Mouse (Mus musculus) limb, embryonic 14.5 days (tissue): ENCODE measurements at regions not wholly inside any gene's neighbourhood (a gene's known extent, or its start where the extent isn't known, plus 50 kb on each side); places are given as distances from the start of the nearest gene placed in this dataset.

ENCODE experiments used
- ATAC-seq: fragments of 200-750 bp; cut with Nextera tagmentation; 2 replicates; pipeline ENCODE4 v1.8.0; 2017; ENCODE audit warnings: low read depth, moderate number of reproducible peaks, moderate TSS enrichment; ENCODE audit not compliant: low FRiP score
- DNase-seq: peaks from one replicate; pipeline ENCODE4 v3.0.0-alpha.2; 2015; ENCODE audit warnings: low spot score
- H3K27ac ChIP-seq: fragments of 300-500 bp; sonication (generic); replicated peaks from 2 replicates; pipeline ENCODE4 v1.5.1; 2014; ENCODE audit warnings: low read depth, mild to moderate bottlenecking, low read length, moderate library complexity, mixed read lengths
- H3K27me3 ChIP-seq: fragments of 300-500 bp; sonication (generic); 2 replicates; pipeline ENCODE4 v1.6.1; 2014; ENCODE audit warnings: low read length, mixed read lengths; ENCODE audit not compliant: control insufficient read depth, insufficient read depth
- H3K36me3 ChIP-seq: fragments of 300-500 bp; sonication (generic); 2 replicates; pipeline ENCODE4 v1.6.1; 2014; ENCODE audit warnings: mild to moderate bottlenecking, low read length, moderate library complexity, mixed read lengths; ENCODE audit not compliant: control insufficient read depth, insufficient read depth
- H3K4me1 ChIP-seq: fragments of 300-500 bp; sonication (generic); 2 replicates; pipeline ENCODE4 v1.6.1; 2014; ENCODE audit warnings: antibody characterized with exemption, low read length, mixed read lengths; ENCODE audit not compliant: control insufficient read depth, insufficient read depth
- H3K4me2 ChIP-seq: fragments of 300-500 bp; sonication (generic); replicated peaks from 2 replicates; pipeline ENCODE4 v1.6.1; 2014; ENCODE audit warnings: low read depth, mild to moderate bottlenecking, low read length, moderate library complexity; ENCODE audit not compliant: severe bottlenecking
- H3K4me3 ChIP-seq: fragments of 300-500 bp; sonication (generic); replicated peaks from 2 replicates; pipeline ENCODE4 v1.5.1; 2014; ENCODE audit warnings: low read length
- H3K9ac ChIP-seq: fragments of 300-500 bp; sonication (generic); 2 replicates; pipeline ENCODE4 v1.6.1; 2014; ENCODE audit warnings: mild to moderate bottlenecking, low read depth, low read length, moderate library complexity; ENCODE audit not compliant: severe bottlenecking
- H3K9me3 ChIP-seq: fragments of 300-500 bp; sonication (generic); 2 replicates; pipeline ENCODE4 v1.6.1; 2016; ENCODE audit warnings: low read length; ENCODE audit not compliant: control insufficient read depth
- POLR2A ChIP-seq: fragments of 200-500 bp; IDR thresholded peaks from 2 replicates; pipeline ENCODE4 v1.8.0; 2012; ENCODE audit warnings: inconsistent platforms, mild to moderate bottlenecking, moderate library complexity, borderline replicate concordance; ENCODE audit not compliant: insufficient read depth, insufficient read length; ENCODE audit errors: extremely low read depth
- WGBS: fragments of 180-500 bp; shearing (Covaris S2); extraction: QIAGEN DNeasy Blood & Tissue Kit; methylation state at CpG from one replicate; pipeline ENCODE4 v1.1.7; 2014; 5-methylcytosine and 5-hydroxymethylcytosine counted together

GRCm38 (mm10) chr3:137227122-137227838 lies 113.6 kb upstream of the Emcn start:
- ATAC-seq (no peak), DNase-seq (no peak)
- Histone ChIP-seq H3K4me2 (no peak overlapping the region), H3K4me1 (no peaks in the 10 kb centered on the region), H3K4me3 (no peak overlapping the region), H3K9me3 (no peaks in the 10 kb centered on the region), H3K27ac (no peak overlapping the region), H3K9ac (no peak overlapping the region), H3K36me3 (no peaks in the 10 kb centered on the region), H3K27me3 (no peaks in the 10 kb centered on the region)
- no peak for TF ChIP-seq POLR2A
- 87% methylated on average over 5 of the region's 5 CpGs for WGBS

GRCm38 (mm10) chr3:137228416-137228815 lies 112.5 kb upstream of the Emcn start:
- Histone ChIP-seq H3K9me3 (no peaks in the 10 kb centered on the region), H3K36me3 (no peaks in the 10 kb centered on the region)
- 51% methylated on average over 5 of the region's 5 CpGs for WGBS

GRCm38 (mm10) chr3:137242877-137243276 lies 98.0 kb upstream of the Emcn start:
- DNase-seq: no peak
- 69% methylated on average over 1 of the region's 1 CpGs for WGBS
- no peaks in the 10 kb centered on the region for H3K9me3 ChIP-seq

More at GRCm38 (mm10) chr3:137228416-137228815, 112.5 kb upstream of the Emcn start:
- no peaks in the 10 kb centered on the region for H3K27me3 ChIP-seq
- no peak for TF ChIP-seq POLR2A
- no peak overlapping the region for H3K9ac ChIP-seq
- H3K4me2 ChIP-seq: no peak overlapping the region
- H3K4me3 ChIP-seq: no peak overlapping the region
- DNase-seq (peak; percentile 26), ATAC-seq (no peak)
- no peaks in the 10 kb centered on the region for H3K4me1 ChIP-seq
- H3K27ac ChIP-seq: no peak overlapping the region

GRCm38 (mm10) chr3:137263907-137264306 lies 77.0 kb upstream of the Emcn start:
- H3K27me3 ChIP-seq: no peaks in the 10 kb centered on the region

More at GRCm38 (mm10) chr3:137242877-137243276, 98.0 kb upstream of the Emcn start:
- Histone ChIP-seq H3K4me3 (no peak overlapping the region), H3K27ac (no peak overlapping the region), H3K4me1 (no peaks in the 10 kb centered on the region), H3K9ac (no peak overlapping the region), H3K36me3 (no peaks in the 10 kb centered on the region), H3K4me2 (no peak overlapping the region), H3K27me3 (no peaks in the 10 kb centered on the region)
- ATAC-seq: no peak
- no peak for TF ChIP-seq POLR2A

GRCm38 (mm10) chr3:137267752-137268151 lies 73.1 kb upstream of the Emcn start:
- Histone ChIP-seq H3K36me3 (no peaks in the 10 kb centered on the region), H3K27me3 (no peaks in the 10 kb centered on the region), H3K9ac (no peak overlapping the region), H3K4me1 (no peaks in the 10 kb centered on the region), H3K4me2 (no peak overlapping the region), H3K27ac (no peak overlapping the region), H3K9me3 (no peaks in the 10 kb centered on the region), H3K4me3 (no peak overlapping the region)
- no peak for ATAC-seq
- WGBS: 60% methylated on average over 1 of the region's 1 CpGs
- no peak for TF ChIP-seq POLR2A
- DNase-seq: no peak

More at GRCm38 (mm10) chr3:137263907-137264306, 77.0 kb upstream of the Emcn start:
- Histone ChIP-seq H3K9ac (no peak overlapping the region), H3K4me1 (no peaks in the 10 kb centered on the region), H3K4me3 (no peak overlapping the region), H3K27ac (no peak overlapping the region), H3K36me3 (no peaks in the 10 kb centered on the region), H3K4me2 (no peak overlapping the region), H3K9me3 (no peaks in the 10 kb centered on the region)
- no peak for TF ChIP-seq POLR2A
- ATAC-seq (no peak), DNase-seq (no peak)
- WGBS: 94% methylated on average over 4 of the region's 4 CpGs
